Mouse (Mus musculus): ENCODE measurements at regions not wholly inside any gene's neighbourhood (a gene's known extent, or its start where the extent isn't known, plus 50 kb on each side); places are given as distances from the start of the nearest gene placed in this dataset.

GRCm38 (mm10) chr9:111918275-111918940 is 228.3 kb upstream of the Stac start:
- Histone ChIP-seq H3K9me3 (ENCODE audit: control insufficient read depth, insufficient read depth, low read depth, low read length) (no peaks in the 10 kb centered on the region), H3K27ac (ENCODE audit: insufficient read depth, low read depth, low read length, poor library complexity, severe bottlenecking) (no peak overlapping the region), H3K9ac (ENCODE audit: insufficient read depth, low read depth, low read length, poor library complexity, severe bottlenecking) (no peak overlapping the region), H3K36me3 (ENCODE audit: control insufficient read depth, insufficient read depth, low read length, poor library complexity, severe bottlenecking) (no peaks in the 10 kb centered on the region), H3K4me1 (ENCODE audit: control insufficient read depth in 2 of 2, insufficient read depth in 2 of 2, low read length in 2 of 2, poor library complexity in 1 of 2) (no peaks in the 10 kb centered on the region), H3K4me3 (ENCODE audit: insufficient read depth in 1 of 2, low read depth in 1 of 2, low read length in 2 of 2, poor library complexity in 1 of 2, severe bottlenecking in 1 of 2) (no peak overlapping the region)
- peak; percentile 70 for DNase-seq (ENCODE audit: low read depth, low spot score)
- in situ Hi-C loops (cut with MboI; ENCODE audit: low sequenced_read_pairs in 2 of 2, unreplicated experiment in 2 of 2) = loop anchor here (5.0 kb wide), 1 partner anchor 421 kb away; no protein-coding TSS in a partner anchor
- no peak for TF ChIP-seq CHD2 (IDR thresholded peaks at IDR 0.05; ENCODE audit: low read depth, low read length)
- TF ChIP-seq ZC3H11A (IDR thresholded peaks at IDR 0.05; ENCODE audit: borderline replicate concordance, low read depth, low read length) = peak; percentile 92

- in situ Hi-C loops (cut with MboI; ENCODE audit: low sequenced_read_pairs in 2 of 2, unreplicated experiment in 2 of 2) = loop anchor here (5.0 kb wide), 1 partner anchor 420 kb away; no protein-coding TSS in a partner anchor
- Histone ChIP-seq H3K9ac (ENCODE audit: insufficient read depth, low read depth, low read length, poor library complexity, severe bottlenecking) (no peak overlapping the region), H3K36me3 (ENCODE audit: control insufficient read depth, insufficient read depth, low read length, poor library complexity, severe bottlenecking) (no peaks in the 10 kb centered on the region), H3K4me1 (ENCODE audit: control insufficient read depth in 2 of 2, insufficient read depth in 2 of 2, low read length in 2 of 2, poor library complexity in 1 of 2) (no peaks in the 10 kb centered on the region), H3K9me3 (ENCODE audit: control insufficient read depth, insufficient read depth, low read depth, low read length) (no peaks in the 10 kb centered on the region), H3K27ac (ENCODE audit: insufficient read depth, low read depth, low read length, poor library complexity, severe bottlenecking) (no peak overlapping the region), H3K4me3 (ENCODE audit: insufficient read depth in 1 of 2, low read depth in 1 of 2, low read length in 2 of 2, poor library complexity in 1 of 2, severe bottlenecking in 1 of 2) (no peak overlapping the region)
- TF ChIP-seq CHD2 (IDR thresholded peaks at IDR 0.05; ENCODE audit: low read depth, low read length) = no peak
- peak; percentile 81 for TF ChIP-seq ZC3H11A (IDR thresholded peaks at IDR 0.05; ENCODE audit: borderline replicate concordance, low read depth, low read length)
- peak; percentile 71 for DNase-seq (ENCODE audit: low read depth, low spot score)
Observed at GRCm38 (mm10) chr9:111916684-111917535, 226.8 kb upstream of the Stac start.

- H3K9me3 ChIP-seq (ENCODE audit: control insufficient read depth, insufficient read depth, low read depth, low read length) = no peaks in the 10 kb centered on the region
- no peak for DNase-seq (ENCODE audit: low read depth, low spot score)
- in situ Hi-C loops (cut with MboI; ENCODE audit: low sequenced_read_pairs in 2 of 2, unreplicated experiment in 2 of 2) = no loop called here
- TF ChIP-seq CHD2 (IDR thresholded peaks at IDR 0.05; ENCODE audit: low read depth, low read length) (no peak), ZNF384 (IDR thresholded peaks at IDR 0.05; ENCODE audit: low read depth, low read length) (no peak), ZC3H11A (IDR thresholded peaks at IDR 0.05; ENCODE audit: borderline replicate concordance, low read depth, low read length) (no peak), HCFC1 (IDR thresholded peaks at IDR 0.05; ENCODE audit: borderline replicate concordance, insufficient read depth, low read length) (no peak), MAFK (IDR thresholded peaks at IDR 0.05; ENCODE audit: insufficient read depth, low read depth, low read length) (no peak)
- H3K27ac ChIP-seq (ENCODE audit: insufficient read depth, low read depth, low read length, poor library complexity, severe bottlenecking) = no peak overlapping the region
- no peak overlapping the region for H3K4me3 ChIP-seq (ENCODE audit: insufficient read depth in 1 of 2, low read depth in 1 of 2, low read length in 2 of 2, poor library complexity in 1 of 2, severe bottlenecking in 1 of 2)
- H3K9ac ChIP-seq (ENCODE audit: insufficient read depth, low read depth, low read length, poor library complexity, severe bottlenecking) = no peak overlapping the region
- H3K36me3 ChIP-seq (ENCODE audit: control insufficient read depth, insufficient read depth, low read length, poor library complexity, severe bottlenecking) = no peaks in the 10 kb centered on the region
- H3K4me1 ChIP-seq (ENCODE audit: control insufficient read depth in 2 of 2, insufficient read depth in 2 of 2, low read length in 2 of 2, poor library complexity in 1 of 2) = no peaks in the 10 kb centered on the region
Observed at GRCm38 (mm10) chr9:111908806-111909205, 218.7 kb upstream of the Stac start.

- H3K36me3 ChIP-seq (ENCODE audit: control insufficient read depth, insufficient read depth, low read length, poor library complexity, severe bottlenecking) = no peaks in the 10 kb centered on the region
- no peak overlapping the region for H3K4me3 ChIP-seq (ENCODE audit: insufficient read depth in 1 of 2, low read depth in 1 of 2, low read length in 2 of 2, poor library complexity in 1 of 2, severe bottlenecking in 1 of 2)
- no peak overlapping the region for H3K9ac ChIP-seq (ENCODE audit: insufficient read depth, low read depth, low read length, poor library complexity, severe bottlenecking)
- no peak for TF ChIP-seq MAFK (IDR thresholded peaks at IDR 0.05; ENCODE audit: insufficient read depth, low read depth, low read length)
- no peak for TF ChIP-seq HCFC1 (IDR thresholded peaks at IDR 0.05; ENCODE audit: borderline replicate concordance, insufficient read depth, low read length)
- no peak for TF ChIP-seq ZNF384 (IDR thresholded peaks at IDR 0.05; ENCODE audit: low read depth, low read length)
- no peak for TF ChIP-seq CHD2 (IDR thresholded peaks at IDR 0.05; ENCODE audit: low read depth, low read length)
- no peak for TF ChIP-seq ZC3H11A (IDR thresholded peaks at IDR 0.05; ENCODE audit: borderline replicate concordance, low read depth, low read length)
- H3K4me1 ChIP-seq (ENCODE audit: control insufficient read depth in 2 of 2, insufficient read depth in 2 of 2, low read length in 2 of 2, poor library complexity in 1 of 2) = no peaks in the 10 kb centered on the region
- no peaks in the 10 kb centered on the region for H3K9me3 ChIP-seq (ENCODE audit: control insufficient read depth, insufficient read depth, low read depth, low read length)
- in situ Hi-C loops (cut with MboI; ENCODE audit: low sequenced_read_pairs in 2 of 2, unreplicated experiment in 2 of 2) = no loop called here
- no peak for DNase-seq (ENCODE audit: low read depth, low spot score)
- H3K27ac ChIP-seq (ENCODE audit: insufficient read depth, low read depth, low read length, poor library complexity, severe bottlenecking) = no peak overlapping the region
Observed at GRCm38 (mm10) chr9:111900196-111900595, 210.0 kb upstream of the Stac start.

Measured in ES-E14 (cell line).